Mouse (Mus musculus) embryonic facial prominence, embryonic 13.5 days (tissue): ENCODE measurements at regions not wholly inside any gene's neighbourhood (a gene's known extent, or its start where the extent isn't known, plus 50 kb on each side); places are given as distances from the start of the nearest gene placed in this dataset.

ENCODE experiments used
- ATAC-seq: fragments of 200-750 bp; cut with Nextera tagmentation; 2 replicates; pipeline ENCODE4 v1.8.0; 2017; ENCODE audit warnings: low read depth; ENCODE audit not compliant: insufficient number of reproducible peaks, insufficient read depth, low FRiP score, low TSS enrichment
- H3K27ac ChIP-seq: fragments of 300-500 bp; sonication (generic); 2 replicates; pipeline ENCODE4 v1.5.1; 2015; ENCODE audit warnings: moderate library complexity, mild to moderate bottlenecking, inconsistent platforms
- H3K27me3 ChIP-seq: fragments of 300-500 bp; sonication (generic); 2 replicates; pipeline ENCODE4 v1.6.1; 2015; ENCODE audit warnings: mild to moderate bottlenecking, inconsistent platforms
- H3K36me3 ChIP-seq: fragments of 300-500 bp; sonication (generic); 2 replicates; pipeline ENCODE4 v1.6.1; 2015; ENCODE audit warnings: mild to moderate bottlenecking, inconsistent platforms
- H3K4me1 ChIP-seq: fragments of 300-500 bp; sonication (generic); 2 replicates; pipeline ENCODE4 v1.6.1; 2015; ENCODE audit warnings: inconsistent platforms
- H3K4me2 ChIP-seq: fragments of 300-500 bp; sonication (generic); 2 replicates; pipeline ENCODE4 v1.6.1; 2015; ENCODE audit warnings: moderate library complexity, mild to moderate bottlenecking, inconsistent platforms
- H3K4me3 ChIP-seq: fragments of 300-500 bp; sonication (generic); 2 replicates; pipeline ENCODE4 v1.5.1; 2015; ENCODE audit warnings: mild to moderate bottlenecking, inconsistent platforms
- H3K9ac ChIP-seq: fragments of 300-500 bp; sonication (generic); 2 replicates; pipeline ENCODE4 v1.6.1; 2015; ENCODE audit warnings: mild to moderate bottlenecking, inconsistent platforms
- H3K9me3 ChIP-seq: fragments of 300-500 bp; sonication (generic); 2 replicates; pipeline ENCODE4 v1.6.1; 2016; ENCODE audit warnings: inconsistent platforms
- WGBS: fragments of 180-500 bp; shearing (Covaris S2); methylation state at CpG from one replicate; pipeline ENCODE4 v1.1.7; 2015; ENCODE audit warnings: mixed read lengths; 5-methylcytosine and 5-hydroxymethylcytosine counted together

DNA sequence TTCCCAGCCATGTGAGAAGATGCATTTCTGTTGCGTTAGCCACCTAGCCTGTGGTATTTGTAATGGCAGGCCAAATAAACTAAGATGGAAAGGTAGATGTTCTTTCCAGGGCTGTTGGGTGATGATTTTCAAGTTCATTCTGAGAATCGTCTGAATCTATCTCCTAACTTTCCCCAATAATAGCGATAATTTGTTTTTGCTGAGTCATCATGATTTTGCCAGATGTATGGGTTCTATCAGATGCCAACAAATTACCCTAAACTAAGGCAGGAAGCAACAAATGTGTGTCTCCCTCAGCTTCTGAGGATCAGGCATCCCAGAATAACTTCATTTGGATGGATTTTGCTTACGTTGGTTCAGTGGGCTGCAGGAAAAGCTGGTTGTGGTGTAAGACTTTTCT lies 222.0 kb upstream of the Cobl start:
- H3K4me3 ChIP-seq = no peak overlapping the region
- no peak overlapping the region for H3K27ac ChIP-seq
- H3K4me1 ChIP-seq = no peaks in the 10 kb centered on the region
- ATAC-seq = no peak
- no peaks in the 10 kb centered on the region for H3K9me3 ChIP-seq
- H3K9ac ChIP-seq = no peak overlapping the region
- no peaks in the 10 kb centered on the region for H3K27me3 ChIP-seq
- no peaks in the 10 kb centered on the region for H3K36me3 ChIP-seq
- no peak overlapping the region for H3K4me2 ChIP-seq
- WGBS = 97% methylated on average over 4 of the region's 4 CpGs

DNA sequence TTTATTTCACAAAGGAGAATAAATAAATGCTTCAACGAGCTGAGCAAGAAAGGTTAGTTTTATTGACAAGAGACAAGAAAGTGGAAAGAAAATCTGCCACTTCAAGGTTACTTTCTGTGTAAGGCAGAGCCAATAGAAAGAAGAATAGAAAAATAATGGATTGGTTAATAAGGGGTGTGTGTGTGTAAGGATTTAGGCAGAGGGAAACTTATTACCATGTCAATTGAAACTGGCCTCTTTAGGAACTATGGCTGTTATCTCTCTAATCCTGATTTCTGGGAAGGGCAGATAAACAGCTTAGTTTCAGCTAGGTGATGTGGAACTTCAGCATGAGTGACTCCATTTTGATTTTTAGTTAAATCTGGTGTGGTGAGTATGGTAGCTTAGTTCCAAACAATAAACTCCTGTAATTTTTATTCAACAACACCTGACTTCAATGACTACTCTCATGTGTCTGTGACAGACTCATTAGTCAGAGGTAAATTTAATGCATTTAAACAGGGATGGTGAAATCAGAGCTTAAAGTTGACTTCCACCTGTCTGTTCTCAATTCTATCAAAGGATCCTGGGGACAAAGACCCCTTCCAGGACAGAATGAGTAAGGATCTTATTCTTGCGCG lies 197.2 kb upstream of the Cobl start:
- no peak for ATAC-seq
- 78% methylated on average over 3 of the region's 3 CpGs for WGBS
- H3K4me2 ChIP-seq = no peak overlapping the region

DNA sequence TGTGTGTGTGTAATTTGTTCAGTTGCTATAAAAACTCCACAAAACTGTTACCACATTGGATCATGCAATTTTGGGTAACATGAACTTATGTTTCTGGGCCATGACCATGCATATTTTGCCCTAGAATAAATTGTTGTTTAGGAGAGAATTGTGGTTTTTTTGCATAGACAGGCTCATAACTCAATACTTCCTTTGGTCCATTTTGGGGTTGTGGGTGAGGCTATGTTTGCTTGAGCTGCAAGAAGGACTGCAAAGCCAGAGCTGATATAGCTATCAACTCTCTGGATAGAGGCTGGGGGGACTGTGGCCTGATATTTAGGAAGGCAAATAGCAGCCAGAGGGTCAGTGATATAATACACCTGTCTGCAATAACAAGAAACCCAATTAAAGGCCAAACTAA lies 194.1 kb upstream of the Cobl start:
- no peaks in the 10 kb centered on the region for H3K27me3 ChIP-seq
- no peaks in the 10 kb centered on the region for H3K4me1 ChIP-seq
- H3K9me3 ChIP-seq = no peaks in the 10 kb centered on the region
- no peak overlapping the region for H3K9ac ChIP-seq
- H3K4me3 ChIP-seq = no peak overlapping the region
- no peak for ATAC-seq
- H3K36me3 ChIP-seq = no peaks in the 10 kb centered on the region
- no peak overlapping the region for H3K27ac ChIP-seq
- H3K4me2 ChIP-seq = no peak overlapping the region

More for the DNA sequence above, 197.2 kb upstream of the Cobl start:
- Histone ChIP-seq H3K27me3 (no peaks in the 10 kb centered on the region), H3K27ac (no peak overlapping the region), H3K9me3 (no peaks in the 10 kb centered on the region), H3K9ac (no peak overlapping the region), H3K4me1 (no peaks in the 10 kb centered on the region), H3K36me3 (no peaks in the 10 kb centered on the region), H3K4me3 (no peak overlapping the region)

DNA sequence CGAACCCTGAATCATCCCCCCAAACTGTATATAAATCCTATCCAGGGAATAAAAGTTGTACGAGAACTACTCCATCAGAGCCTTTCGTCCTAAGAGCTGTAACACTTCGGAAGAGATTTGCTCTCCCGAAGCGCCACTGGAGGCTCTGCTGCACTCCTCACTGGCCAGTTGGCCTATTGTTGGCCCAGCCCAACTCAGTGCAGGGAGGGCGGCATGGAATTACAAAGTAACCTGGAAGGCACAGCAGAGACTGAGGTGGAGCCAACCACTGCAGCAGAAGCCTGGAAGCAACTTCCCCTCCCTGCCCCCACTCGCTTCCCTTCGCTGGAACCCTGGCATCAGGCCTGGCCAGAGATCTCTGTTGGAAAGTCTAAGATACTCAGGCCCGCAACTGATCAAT lies 191.7 kb upstream of the Cobl start:
- 41% methylated on average over 10 of the region's 10 CpGs for WGBS
- no peak for ATAC-seq
- no peak overlapping the region for H3K4me2 ChIP-seq
- no peak overlapping the region for H3K4me3 ChIP-seq
- no peaks in the 10 kb centered on the region for H3K27me3 ChIP-seq
- H3K9ac ChIP-seq = no peak overlapping the region
- H3K9me3 ChIP-seq = no peaks in the 10 kb centered on the region
- H3K4me1 ChIP-seq = no peaks in the 10 kb centered on the region
- no peaks in the 10 kb centered on the region for H3K36me3 ChIP-seq
- H3K27ac ChIP-seq = no peak overlapping the region
